Mouse (Mus musculus): ENCODE measurements around the gene Wwc1. TPM values are rescaled to one million over a fixed set of nuclear protein-coding genes. Genes with fewer than 3 reads are reported as not detected.

Gene Wwc1
- polyA plus RNA-seq, 1 experiment: 55.9 TPM

DNA sequence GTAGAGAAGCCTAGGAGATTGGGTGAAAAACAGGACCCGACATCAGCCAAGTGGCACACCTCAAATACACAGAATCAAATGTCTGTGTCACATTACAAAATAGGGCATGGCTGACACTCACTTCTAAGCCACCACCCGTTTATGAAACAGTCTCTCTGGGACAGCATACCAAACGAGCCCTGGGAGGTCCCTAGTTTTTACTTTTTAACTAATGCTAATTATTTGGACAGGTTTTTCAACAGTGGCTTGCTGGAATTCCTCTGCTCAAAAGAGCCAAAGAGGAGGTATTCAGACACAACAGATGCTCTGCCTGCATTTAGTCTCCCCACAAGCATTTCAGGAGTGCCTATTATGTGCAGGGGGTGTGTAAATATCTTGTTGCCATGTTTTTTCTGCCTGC is 44.7 kb downstream of the Wwc1 start:
- no peak for TF ChIP-seq POLR2A (IDR thresholded peaks at IDR 0.05; ENCODE audit: low read depth, low read length)
- no peak for TF ChIP-seq CTCF (IDR thresholded peaks at IDR 0.05; ENCODE audit: extremely low read depth, insufficient read length, insufficient replicate concordance, low read depth, low read length)
- H3K4me3 ChIP-seq (ENCODE audit: low read depth, low read length): no peak overlapping the region
- H3K27ac ChIP-seq (ENCODE audit: insufficient read depth, low read depth, low read length): no peak overlapping the region
- WGBS: 57% methylated on average over 3 of the region's 3 CpGs
- no peaks in the 10 kb centered on the region for H3K36me3 ChIP-seq (ENCODE audit: control insufficient read depth, insufficient read depth, low read length)
- H3K27me3 ChIP-seq (ENCODE audit: control insufficient read depth, insufficient read depth, low read length): no peaks in the 10 kb centered on the region
- H3K4me1 ChIP-seq (ENCODE audit: control insufficient read depth, insufficient read depth, insufficient read length, low read length): no peaks in the 10 kb centered on the region; the same call in 1 of the 2 replicates

DNA sequence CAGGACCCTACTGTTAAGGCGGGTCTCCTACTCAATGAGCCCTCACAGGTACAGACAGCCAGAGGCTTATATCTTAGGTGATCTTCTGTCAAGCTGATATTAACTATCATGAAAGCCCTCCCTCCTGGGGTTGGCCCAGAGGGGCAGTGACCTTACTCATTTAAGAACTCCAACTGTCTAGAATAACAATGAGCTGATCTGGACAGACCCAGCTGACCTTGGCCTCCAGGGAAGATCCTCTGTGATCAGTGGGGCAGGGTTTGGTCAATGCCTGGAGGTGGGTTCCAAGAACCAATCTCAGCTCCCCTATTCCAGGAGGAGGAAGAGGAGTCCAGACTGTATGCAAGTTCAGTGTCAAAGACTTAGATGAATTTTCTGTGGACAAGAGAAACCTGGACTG is 45.2 kb downstream of the Wwc1 start:
- H3K36me3 ChIP-seq (ENCODE audit: control insufficient read depth, insufficient read depth, low read length): no peaks in the 10 kb centered on the region
- H3K27ac ChIP-seq (ENCODE audit: insufficient read depth, low read depth, low read length): no peak overlapping the region
- no peak overlapping the region for H3K4me3 ChIP-seq (ENCODE audit: low read depth, low read length)
- 83% methylated on average over 1 of the region's 1 CpGs for WGBS
- H3K4me1 ChIP-seq (ENCODE audit: control insufficient read depth, insufficient read depth, insufficient read length, low read length): no peaks in the 10 kb centered on the region; the same call in 1 of the 2 replicates
- H3K27me3 ChIP-seq (ENCODE audit: control insufficient read depth, insufficient read depth, low read length): no peaks in the 10 kb centered on the region
- no peak for TF ChIP-seq CTCF (IDR thresholded peaks at IDR 0.05; ENCODE audit: extremely low read depth, insufficient read length, insufficient replicate concordance, low read depth, low read length)
- no peak for TF ChIP-seq POLR2A (IDR thresholded peaks at IDR 0.05; ENCODE audit: low read depth, low read length)

DNA sequence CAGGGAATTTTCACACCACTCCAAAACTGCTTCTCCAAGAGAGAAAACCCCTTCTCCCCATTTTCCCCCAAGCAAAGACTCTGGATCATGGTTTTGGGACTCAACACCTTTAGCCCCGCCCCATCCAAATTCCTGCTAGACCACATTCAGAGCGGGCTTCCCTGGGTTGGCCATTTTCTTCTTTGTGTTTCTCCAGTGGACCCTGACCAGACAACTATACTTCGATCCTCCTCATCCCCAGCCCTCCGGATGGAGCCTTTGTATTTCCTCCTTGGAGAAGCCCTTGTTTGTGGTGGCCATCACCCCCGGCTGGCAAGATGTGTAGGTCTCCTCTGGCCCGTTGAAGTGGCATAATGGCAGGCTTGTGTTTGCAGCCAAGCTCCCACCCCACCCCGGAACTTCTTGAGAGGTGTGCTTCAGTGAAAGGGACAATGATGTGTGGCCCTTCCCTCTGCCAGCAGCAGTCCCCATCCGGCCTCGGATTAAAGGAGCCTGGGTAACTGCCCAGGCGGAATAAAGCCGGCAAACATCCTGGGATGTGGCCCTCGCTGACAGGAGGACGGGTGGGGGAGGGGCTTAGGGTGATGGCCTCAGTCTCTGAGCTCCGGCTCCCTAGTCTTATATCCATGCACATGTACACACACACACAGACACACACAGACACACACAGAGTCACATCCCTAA is 46.8 kb downstream of the Wwc1 start:
- no peaks in the 10 kb centered on the region for H3K36me3 ChIP-seq (ENCODE audit: control insufficient read depth, insufficient read depth, low read length)

DNA sequence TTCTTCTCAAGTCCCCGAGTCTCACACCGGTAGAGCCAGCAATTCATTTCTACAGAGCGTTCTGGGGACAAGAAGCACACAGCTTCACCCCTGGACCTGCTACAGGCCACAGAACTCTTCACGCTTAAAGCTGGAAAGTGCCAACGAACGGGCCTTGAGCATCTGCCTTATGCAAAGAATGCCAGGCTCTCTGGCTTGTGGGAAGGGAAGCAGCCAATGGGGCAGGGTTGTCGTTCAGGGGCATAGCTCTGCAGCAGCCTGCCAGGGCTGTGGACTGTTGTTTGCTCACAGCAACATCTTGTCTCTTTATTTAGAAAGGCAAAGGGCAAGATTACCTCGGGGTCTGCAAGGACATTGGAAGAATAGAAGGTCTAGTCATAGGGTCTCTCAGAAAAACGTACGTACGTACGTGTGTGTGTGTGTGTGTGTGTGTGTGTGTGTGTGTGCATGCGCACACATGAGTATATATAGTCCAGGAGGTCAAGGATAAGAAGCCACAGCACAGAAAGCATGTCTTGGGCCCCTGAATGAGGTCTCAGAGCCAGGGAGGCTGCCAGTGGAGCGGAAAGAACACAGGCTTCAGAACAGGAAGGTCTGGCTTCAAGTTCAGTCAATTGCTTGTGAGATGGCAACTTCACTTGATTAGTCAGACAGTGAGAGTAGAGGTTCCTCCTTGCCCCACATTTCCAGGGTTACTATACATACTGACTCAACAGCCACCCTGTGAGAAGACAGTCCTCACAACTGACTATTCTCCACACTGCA is 48.0 kb downstream of the Wwc1 start:
- no peaks in the 10 kb centered on the region for H3K36me3 ChIP-seq (ENCODE audit: control insufficient read depth, insufficient read depth, low read length)
- no peaks in the 10 kb centered on the region; the same call in 1 of the 2 replicates for H3K4me1 ChIP-seq (ENCODE audit: control insufficient read depth, insufficient read depth, insufficient read length, low read length)
- 85% methylated on average over 14 of the region's 14 CpGs for WGBS
- H3K27me3 ChIP-seq (ENCODE audit: control insufficient read depth, insufficient read depth, low read length): no peaks in the 10 kb centered on the region
- no peak overlapping the region for H3K4me3 ChIP-seq (ENCODE audit: low read depth, low read length)
- TF ChIP-seq CTCF (IDR thresholded peaks at IDR 0.05; ENCODE audit: extremely low read depth, insufficient read length, insufficient replicate concordance, low read depth, low read length) (no peak), POLR2A (IDR thresholded peaks at IDR 0.05; ENCODE audit: low read depth, low read length) (no peak)
- H3K27ac ChIP-seq (ENCODE audit: insufficient read depth, low read depth, low read length): no peak overlapping the region

More for the DNA sequence above, 46.8 kb downstream of the Wwc1 start:
- H3K27me3 ChIP-seq (ENCODE audit: control insufficient read depth, insufficient read depth, low read length): no peaks in the 10 kb centered on the region
- H3K4me1 ChIP-seq (ENCODE audit: control insufficient read depth, insufficient read depth, insufficient read length, low read length): no peaks in the 10 kb centered on the region; the same call in 1 of the 2 replicates
- H3K27ac ChIP-seq (ENCODE audit: insufficient read depth, low read depth, low read length): no peak overlapping the region
- no peak overlapping the region for H3K4me3 ChIP-seq (ENCODE audit: low read depth, low read length)
- WGBS: 57% methylated on average over 14 of the region's 14 CpGs
- TF ChIP-seq POLR2A (IDR thresholded peaks at IDR 0.05; ENCODE audit: low read depth, low read length) (no peak), CTCF (IDR thresholded peaks at IDR 0.05; ENCODE audit: extremely low read depth, insufficient read length, insufficient replicate concordance, low read depth, low read length) (no peak)

DNA sequence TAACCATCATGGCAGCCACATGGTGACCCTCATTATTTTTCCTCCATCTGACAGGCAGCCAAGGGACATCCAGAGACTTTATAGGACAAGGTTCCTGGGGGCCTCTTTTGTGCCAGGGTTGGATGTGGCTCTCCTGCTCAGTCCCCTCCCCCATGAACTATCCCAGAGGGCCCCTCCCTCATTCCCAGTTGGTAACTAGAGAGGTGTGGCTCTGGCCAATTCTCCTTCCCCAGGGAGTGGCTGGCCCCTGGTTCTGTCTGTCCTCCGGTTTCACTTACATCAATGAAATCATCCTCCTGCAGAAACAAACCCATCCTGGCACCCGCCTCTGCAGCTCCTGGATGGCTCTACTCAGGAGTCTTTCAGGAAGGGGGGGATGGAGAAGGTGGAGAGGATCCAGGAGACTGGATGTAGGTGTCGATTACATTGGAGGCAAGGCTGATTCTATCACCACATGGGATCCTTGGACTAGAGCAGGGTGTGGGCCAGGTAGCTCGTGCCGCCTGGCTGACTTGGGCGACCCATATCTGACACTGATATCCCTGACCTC is 49.7 kb downstream of the Wwc1 start:
- no peaks in the 10 kb centered on the region for H3K27me3 ChIP-seq (ENCODE audit: control insufficient read depth, insufficient read depth, low read length)
- H3K4me1 ChIP-seq (ENCODE audit: control insufficient read depth, insufficient read depth, insufficient read length, low read length): no peaks in the 10 kb centered on the region; the same call in 1 of the 2 replicates
- WGBS: 69% methylated on average over 6 of the region's 6 CpGs
- no peak overlapping the region for H3K27ac ChIP-seq (ENCODE audit: insufficient read depth, low read depth, low read length)
- TF ChIP-seq CTCF (IDR thresholded peaks at IDR 0.05; ENCODE audit: extremely low read depth, insufficient read length, insufficient replicate concordance, low read depth, low read length) (no peak), POLR2A (IDR thresholded peaks at IDR 0.05; ENCODE audit: low read depth, low read length) (no peak)
- no peaks in the 10 kb centered on the region for H3K36me3 ChIP-seq (ENCODE audit: control insufficient read depth, insufficient read depth, low read length)
- H3K4me3 ChIP-seq (ENCODE audit: low read depth, low read length): no peak overlapping the region

DNA sequence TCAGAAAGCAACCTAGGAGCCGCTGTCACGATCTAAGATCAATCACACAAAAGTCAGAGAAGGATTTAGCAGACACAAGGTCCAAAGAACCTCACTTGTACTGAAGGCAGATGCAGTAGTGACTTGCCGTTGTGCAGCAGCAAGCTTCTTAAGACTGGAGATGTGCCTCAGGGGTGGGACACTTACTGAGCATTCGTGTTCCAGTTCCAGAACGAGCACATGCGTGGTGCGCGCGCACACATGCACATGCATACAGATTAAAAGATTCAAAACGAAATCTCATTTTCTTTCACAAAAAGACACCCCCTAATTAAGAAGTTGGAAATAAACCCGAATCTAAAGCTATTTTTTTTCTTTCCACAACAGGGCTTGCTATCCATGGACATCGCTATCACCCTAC is 51.9 kb downstream of the Wwc1 start:
- TF ChIP-seq CTCF (IDR thresholded peaks at IDR 0.05; ENCODE audit: extremely low read depth, insufficient read length, insufficient replicate concordance, low read depth, low read length) (no peak), POLR2A (IDR thresholded peaks at IDR 0.05; ENCODE audit: low read depth, low read length) (no peak)
- no peaks in the 10 kb centered on the region for H3K27me3 ChIP-seq (ENCODE audit: control insufficient read depth, insufficient read depth, low read length)
- H3K36me3 ChIP-seq (ENCODE audit: control insufficient read depth, insufficient read depth, low read length): no peaks in the 10 kb centered on the region
- H3K27ac ChIP-seq (ENCODE audit: insufficient read depth, low read depth, low read length): no peak overlapping the region
- peaks cover 5% of the 10 kb centered on the region; the same call in 1 of the 2 replicates for H3K4me1 ChIP-seq (ENCODE audit: control insufficient read depth, insufficient read depth, insufficient read length, low read length)
- WGBS: 93% methylated on average over 12 of the region's 12 CpGs
- H3K4me3 ChIP-seq (ENCODE audit: low read depth, low read length): no peak overlapping the region

DNA sequence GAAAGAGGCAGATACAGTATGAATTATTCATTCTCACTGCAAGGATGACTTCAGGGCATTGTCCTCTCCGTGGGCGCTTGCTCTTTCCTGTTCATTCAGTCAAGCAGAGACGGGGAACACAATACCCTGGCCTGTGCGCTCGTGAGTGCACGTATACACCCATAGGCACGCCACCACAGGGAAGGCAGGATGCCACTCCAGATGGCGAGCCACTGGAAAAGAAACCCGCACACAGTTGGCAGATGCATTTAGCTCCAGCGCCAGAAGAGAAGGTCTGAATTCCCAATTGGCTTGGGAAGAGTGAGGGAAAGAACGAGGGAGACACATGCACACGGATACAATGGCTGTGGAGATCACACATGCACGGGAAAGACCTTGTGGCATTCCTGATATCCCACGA is 53.0 kb downstream of the Wwc1 start:
- Histone ChIP-seq H3K4me3 (ENCODE audit: low read depth, low read length) (no peak overlapping the region), H3K27ac (ENCODE audit: insufficient read depth, low read depth, low read length) (no peak overlapping the region), H3K4me1 (ENCODE audit: control insufficient read depth, insufficient read depth, insufficient read length, low read length) (peaks cover 10% of the 10 kb centered on the region; the same call in 1 of the 2 replicates), H3K27me3 (ENCODE audit: control insufficient read depth, insufficient read depth, low read length) (no peaks in the 10 kb centered on the region), H3K36me3 (ENCODE audit: control insufficient read depth, insufficient read depth, low read length) (no peaks in the 10 kb centered on the region)
- 89% methylated on average over 14 of the region's 14 CpGs for WGBS
- TF ChIP-seq POLR2A (IDR thresholded peaks at IDR 0.05; ENCODE audit: low read depth, low read length): no peak
- TF ChIP-seq CTCF (IDR thresholded peaks at IDR 0.05; ENCODE audit: extremely low read depth, insufficient read length, insufficient replicate concordance, low read depth, low read length): no peak
